Mouse (Mus musculus): Measurements from ENCODE around the gene Arpc4. TPM values are rescaled to one million over a fixed set of nuclear protein-coding genes. Genes with fewer than 3 reads are reported as not detected.

Gene Arpc4
- polyA plus RNA-seq, 1 experiment from 2014 or later, result 348 TPM

- 91% methylated on average over 6 of the region's 6 CpGs for WGBS
- Histone ChIP-seq H3K4me2 (no peak overlapping the region), H3K4me1 (replicated peaks) (no peaks in the 10 kb centered on the region), H3K4me3 (replicated peaks) (no peak overlapping the region), H3K36me3 (peaks cover 50% of the 10 kb centered on the region), H3K9ac (replicated peaks) (no peak overlapping the region), H3K27ac (no peak overlapping the region), H3K9me3 (no peaks in the 10 kb centered on the region), H3K27me3 (no peaks in the 10 kb centered on the region)
- no peak for ATAC-seq (ENCODE audit: insufficient number of reproducible peaks, insufficient read depth, low FRiP score, low TSS enrichment, low read depth)
Measured at GRCm38 (mm10) chr6:113366639-113367038, 11.3 kb upstream of the Arpc4 start.

GRCm38 (mm10) chr6:113367574-113367973, 10.3 kb upstream of the Arpc4 start:
- WGBS, result 100% methylated on average over 1 of the region's 1 CpGs
- H3K4me1 ChIP-seq (replicated peaks), result no peaks in the 10 kb centered on the region
- no peak overlapping the region for H3K27ac ChIP-seq
- H3K9ac ChIP-seq (replicated peaks), result no peak overlapping the region
- ATAC-seq (ENCODE audit: insufficient number of reproducible peaks, insufficient read depth, low FRiP score, low TSS enrichment, low read depth), result no peak
- H3K4me3 ChIP-seq (replicated peaks), result no peak overlapping the region
- H3K27me3 ChIP-seq, result no peaks in the 10 kb centered on the region
- H3K4me2 ChIP-seq, result no peak overlapping the region
- peaks cover 60% of the 10 kb centered on the region for H3K36me3 ChIP-seq
- H3K9me3 ChIP-seq, result no peaks in the 10 kb centered on the region

GRCm38 (mm10) chr6:113368124-113368523, 9.8 kb upstream of the Arpc4 start:
- 84% methylated on average over 7 of the region's 7 CpGs for WGBS
- Histone ChIP-seq H3K9ac (replicated peaks) (no peak overlapping the region), H3K4me2 (no peak overlapping the region), H3K4me3 (replicated peaks) (no peak overlapping the region), H3K27me3 (no peaks in the 10 kb centered on the region), H3K27ac (no peak overlapping the region), H3K4me1 (replicated peaks) (no peaks in the 10 kb centered on the region), H3K9me3 (no peaks in the 10 kb centered on the region), H3K36me3 (peaks cover 65% of the 10 kb centered on the region)
- no peak for ATAC-seq (ENCODE audit: insufficient number of reproducible peaks, insufficient read depth, low FRiP score, low TSS enrichment, low read depth)

GRCm38 (mm10) chr6:113368577-113368976, 9.3 kb upstream of the Arpc4 start:
- Histone ChIP-seq H3K4me1 (replicated peaks) (no peaks in the 10 kb centered on the region), H3K36me3 (peaks cover 70% of the 10 kb centered on the region), H3K27ac (no peak overlapping the region), H3K4me3 (replicated peaks) (no peak overlapping the region), H3K4me2 (no peak overlapping the region), H3K27me3 (no peaks in the 10 kb centered on the region), H3K9ac (replicated peaks) (no peak overlapping the region), H3K9me3 (no peaks in the 10 kb centered on the region)
- ATAC-seq (ENCODE audit: insufficient number of reproducible peaks, insufficient read depth, low FRiP score, low TSS enrichment, low read depth), result no peak
- WGBS, result 89% methylated on average over 5 of the region's 5 CpGs

GRCm38 (mm10) chr6:113370194-113370929, 7.6 kb upstream of the Arpc4 start:
- no peak overlapping the region for H3K9ac ChIP-seq (replicated peaks)
- H3K4me3 ChIP-seq (replicated peaks), result no peak overlapping the region
- ATAC-seq (ENCODE audit: insufficient number of reproducible peaks, insufficient read depth, low FRiP score, low TSS enrichment, low read depth), result no peak
- no peak overlapping the region for H3K4me2 ChIP-seq
- 92% methylated on average over 20 of the region's 20 CpGs for WGBS
- no peaks in the 10 kb centered on the region for H3K27me3 ChIP-seq
- H3K9me3 ChIP-seq, result no peaks in the 10 kb centered on the region
- H3K36me3 ChIP-seq, result peaks cover 88% of the 10 kb centered on the region
- H3K4me1 ChIP-seq (replicated peaks), result no peaks in the 10 kb centered on the region
- no peak overlapping the region for H3K27ac ChIP-seq

- H3K27me3 ChIP-seq, result no peaks in the 10 kb centered on the region
- no peak overlapping the region for H3K4me3 ChIP-seq (replicated peaks)
- H3K36me3 ChIP-seq, result peaks cover 75% of the 10 kb centered on the region
- H3K4me2 ChIP-seq, result no peak overlapping the region
- H3K4me1 ChIP-seq (replicated peaks), result peaks cover 6% of the 10 kb centered on the region; the same call in 1 of the 2 replicates
- no peak overlapping the region for H3K9ac ChIP-seq (replicated peaks)
- no peak overlapping the region for H3K27ac ChIP-seq
- no peak for ATAC-seq (ENCODE audit: insufficient number of reproducible peaks, insufficient read depth, low FRiP score, low TSS enrichment, low read depth)
- 84% methylated on average over 4 of the region's 4 CpGs for WGBS
- H3K9me3 ChIP-seq, result no peaks in the 10 kb centered on the region
Measured at GRCm38 (mm10) chr6:113373491-113373890, 4.4 kb upstream of the Arpc4 start.

- Histone ChIP-seq H3K4me3 (replicated peaks) (peak overlapping the region; percentile 97), H3K27me3 (no peaks in the 10 kb centered on the region), H3K9ac (replicated peaks) (peak overlapping the region; percentile 96), H3K27ac (peak overlapping the region; percentile 93), H3K4me2 (peak overlapping the region; percentile 93), H3K9me3 (no peaks in the 10 kb centered on the region), H3K4me1 (replicated peaks) (peaks cover 15% of the 10 kb centered on the region), H3K36me3 (peaks cover 60% of the 10 kb centered on the region)
- no peak for ATAC-seq (ENCODE audit: insufficient number of reproducible peaks, insufficient read depth, low FRiP score, low TSS enrichment, low read depth)
- whole genome bisulfite sequencing, result 7% methylated on average over 7 of the region's 7 CpGs
Measured at GRCm38 (mm10) chr6:113377172-113377495, 781 bp upstream of the Arpc4 start.

GRCm38 (mm10) chr6:113379246-113379645, 1.3 kb downstream of the Arpc4 start:
- Histone ChIP-seq H3K4me2 (peak overlapping the region; percentile 93), H3K27ac (no peak overlapping the region), H3K36me3 (peaks cover 60% of the 10 kb centered on the region), H3K9me3 (no peaks in the 10 kb centered on the region), H3K27me3 (no peaks in the 10 kb centered on the region), H3K4me1 (replicated peaks) (peaks cover 15% of the 10 kb centered on the region), H3K4me3 (replicated peaks) (peak overlapping the region; percentile 97), H3K9ac (replicated peaks) (no peak overlapping the region; the same call in 1 of the 2 replicates)
- WGBS, result 90% methylated on average over 6 of the region's 6 CpGs
- ATAC-seq (ENCODE audit: insufficient number of reproducible peaks, insufficient read depth, low FRiP score, low TSS enrichment, low read depth), result no peak

- peaks cover 15% of the 10 kb centered on the region for H3K4me1 ChIP-seq (replicated peaks)
- H3K27me3 ChIP-seq, result no peaks in the 10 kb centered on the region
- no peak overlapping the region for H3K4me3 ChIP-seq (replicated peaks)
- WGBS, result 96% methylated on average over 11 of the region's 11 CpGs
- no peaks in the 10 kb centered on the region for H3K9me3 ChIP-seq
- ATAC-seq (ENCODE audit: insufficient number of reproducible peaks, insufficient read depth, low FRiP score, low TSS enrichment, low read depth), result no peak
- no peak overlapping the region for H3K9ac ChIP-seq (replicated peaks)
- no peak overlapping the region for H3K4me2 ChIP-seq
- no peak overlapping the region for H3K27ac ChIP-seq
- H3K36me3 ChIP-seq, result peaks cover 60% of the 10 kb centered on the region
Measured at GRCm38 (mm10) chr6:113380480-113380879, 2.6 kb downstream of the Arpc4 start.

GRCm38 (mm10) chr6:113384351-113384927, 6.5 kb downstream of the Arpc4 start:
- 95% methylated on average over 8 of the region's 8 CpGs for WGBS
- Histone ChIP-seq H3K4me2 (no peak overlapping the region), H3K4me3 (replicated peaks) (no peak overlapping the region), H3K9ac (replicated peaks) (no peak overlapping the region), H3K4me1 (replicated peaks) (no peaks in the 10 kb centered on the region), H3K27ac (no peak overlapping the region), H3K9me3 (no peaks in the 10 kb centered on the region), H3K27me3 (no peaks in the 10 kb centered on the region), H3K36me3 (peaks cover 94% of the 10 kb centered on the region)
- ATAC-seq (ENCODE audit: insufficient number of reproducible peaks, insufficient read depth, low FRiP score, low TSS enrichment, low read depth), result no peak

GRCm38 (mm10) chr6:113385160-113385714, 7.3 kb downstream of the Arpc4 start:
- no peaks in the 10 kb centered on the region for H3K9me3 ChIP-seq
- H3K27me3 ChIP-seq, result no peaks in the 10 kb centered on the region
- H3K36me3 ChIP-seq, result peaks cover 99% of the 10 kb centered on the region
- H3K27ac ChIP-seq, result no peak overlapping the region; the same call in 1 of the 2 replicates
- no peak overlapping the region for H3K4me3 ChIP-seq (replicated peaks)
- H3K4me2 ChIP-seq, result no peak overlapping the region
- 89% methylated on average over 11 of the region's 11 CpGs for WGBS
- ATAC-seq (ENCODE audit: insufficient number of reproducible peaks, insufficient read depth, low FRiP score, low TSS enrichment, low read depth), result no peak
- H3K4me1 ChIP-seq (replicated peaks), result no peaks in the 10 kb centered on the region
- no peak overlapping the region for H3K9ac ChIP-seq (replicated peaks)

All from limb, embryonic 12.5 days (tissue).